Mouse (Mus musculus): ENCODE results near the gene Kcnq2. TPM values are rescaled to one million over a fixed set of nuclear protein-coding genes. Genes with fewer than 3 reads are reported as not detected.

Kcnq2 gene
- total and polyA plus RNA-seq, 3 experiments: 0.04 TPM; not detected in 2

GRCm38 (mm10) chr2:181068499-181068898, 66.6 kb downstream of the Kcnq2 start:
- H3K9ac ChIP-seq (ENCODE audit: insufficient read depth, low read depth): no peak overlapping the region
- no peak overlapping the region for H3K4me2 ChIP-seq (ENCODE audit: insufficient read depth, low read depth, poor library complexity, severe bottlenecking)
- no peaks in the 10 kb centered on the region for H3K4me1 ChIP-seq (ENCODE audit: control insufficient read depth in 1 of 2, insufficient read depth in 2 of 2)
- H3K27ac ChIP-seq (ENCODE audit: insufficient read depth, low read depth): no peak overlapping the region
- H3K27me3 ChIP-seq (replicated peaks): peaks cover 51% of the 10 kb centered on the region
- H3K9me3 ChIP-seq (replicated peaks; ENCODE audit: low read length): no peaks in the 10 kb centered on the region
- dilution Hi-C loops (cut with MboI; ENCODE audit: extremely low pct_ligation_motif_present, extremely low pct_unique_long_range_greater_than_20kb, low sequenced_read_pairs) (no loop called here), in situ Hi-C loops (cut with MboI; ENCODE audit: low pct_ligation_motif_present, low pct_unique_long_range_greater_than_20kb, low sequenced_read_pairs) (no loop called here)
- TF ChIP-seq RCOR1 (conservative IDR thresholded peaks at IDR 0.05; ENCODE audit: low read depth, low read length) (no peak), SMC3 (IDR thresholded peaks at IDR 0.05; ENCODE audit: low read depth, low read length) (no peak), ELF1 (IDR thresholded peaks at IDR 0.05; ENCODE audit: low read depth, low read length) (no peak), MAFK (IDR thresholded peaks at IDR 0.05; ENCODE audit: insufficient replicate concordance, low read length) (no peak), ETS1 (conservative IDR thresholded peaks at IDR 0.05; ENCODE audit: low read depth, low read length) (no peak), ZKSCAN1 (IDR thresholded peaks at IDR 0.05; ENCODE audit: borderline replicate concordance, low read depth, low read length) (no peak), CHD2 (IDR thresholded peaks at IDR 0.05; ENCODE audit: low read length) (no peak), NRF1 (IDR thresholded peaks at IDR 0.05; ENCODE audit: low read depth, low read length) (no peak), ZNF384 (IDR thresholded peaks at IDR 0.05; ENCODE audit: low read depth, low read length) (no peak), MEF2A (IDR thresholded peaks at IDR 0.05; ENCODE audit: borderline replicate concordance, low read depth, low read length) (no peak), E2F4 (IDR thresholded peaks at IDR 0.05; ENCODE audit: insufficient replicate concordance, low read depth, low read length) (no peak), ZC3H11A (IDR thresholded peaks at IDR 0.05; ENCODE audit: low read depth, low read length) (no peak), KAT2A (IDR thresholded peaks at IDR 0.05; ENCODE audit: insufficient replicate concordance, low read length) (no peak)
- no peak for DNase-seq (ENCODE audit: extremely low read depth)
- no peak overlapping the region for H3K4me3 ChIP-seq (replicated peaks in 1 of 3; ENCODE audit: low read depth in 2 of 3, low read length in 2 of 3, poor library complexity in 1 of 3)
- no peaks in the 10 kb centered on the region for H3K79me2 ChIP-seq (replicated peaks; ENCODE audit: control insufficient read depth, extremely low read depth, insufficient read depth, poor library complexity, severe bottlenecking)
- H3K36me3 ChIP-seq (replicated peaks in 1 of 2; ENCODE audit: control insufficient read depth in 1 of 2, insufficient read depth in 1 of 2, low read length in 1 of 2): no peaks in the 10 kb centered on the region

- no peak for DNase-seq (ENCODE audit: extremely low read depth)
- dilution Hi-C loops (cut with MboI; ENCODE audit: extremely low pct_ligation_motif_present, extremely low pct_unique_long_range_greater_than_20kb, low sequenced_read_pairs) (no loop called here), in situ Hi-C loops (cut with MboI; ENCODE audit: low pct_ligation_motif_present, low pct_unique_long_range_greater_than_20kb, low sequenced_read_pairs) (no loop called here)
- H3K4me2 ChIP-seq (ENCODE audit: insufficient read depth, low read depth, poor library complexity, severe bottlenecking): no peak overlapping the region
- H3K9ac ChIP-seq (ENCODE audit: insufficient read depth, low read depth): no peak overlapping the region
- no peak overlapping the region for H3K27ac ChIP-seq (ENCODE audit: insufficient read depth, low read depth)
- H3K27me3 ChIP-seq (replicated peaks): peaks cover 70% of the 10 kb centered on the region
- H3K36me3 ChIP-seq (replicated peaks in 1 of 2; ENCODE audit: control insufficient read depth in 1 of 2, insufficient read depth in 1 of 2, low read length in 1 of 2): no peaks in the 10 kb centered on the region
- H3K4me1 ChIP-seq (ENCODE audit: control insufficient read depth in 1 of 2, insufficient read depth in 2 of 2): no peaks in the 10 kb centered on the region
- no peak for TF ChIP-seq EP300 (IDR thresholded peaks at IDR 0.05; ENCODE audit: low read length)
- TF ChIP-seq USF2 (conservative IDR thresholded peaks at IDR 0.05; ENCODE audit: low read depth, low read length): no peak
- TF ChIP-seq ZMIZ1 (IDR thresholded peaks at IDR 0.05; ENCODE audit: low read depth, low read length): no peak
- no peak for TF ChIP-seq CHD2 (IDR thresholded peaks at IDR 0.05; ENCODE audit: low read length)
- no peak for TF ChIP-seq GABPA (IDR thresholded peaks at IDR 0.05; ENCODE audit: insufficient replicate concordance, low read depth, low read length)
- TF ChIP-seq CTCF (conservative IDR thresholded peaks at IDR 0.05 in 1 of 2, IDR thresholded peaks at IDR 0.05 in 1 of 2; ENCODE audit: low read depth in 2 of 2, low read length in 2 of 2): no peak
- no peak for TF ChIP-seq SIN3A (IDR thresholded peaks at IDR 0.05; ENCODE audit: low read length)
- no peak for TF ChIP-seq NELFE (IDR thresholded peaks at IDR 0.05; ENCODE audit: low read depth, low read length)
- no peaks in the 10 kb centered on the region for H3K79me2 ChIP-seq (replicated peaks; ENCODE audit: control insufficient read depth, extremely low read depth, insufficient read depth, poor library complexity, severe bottlenecking)
- H3K9me3 ChIP-seq (replicated peaks; ENCODE audit: low read length): no peaks in the 10 kb centered on the region
- no peak overlapping the region for H3K4me3 ChIP-seq (replicated peaks in 1 of 3; ENCODE audit: low read depth in 2 of 3, low read length in 2 of 3, poor library complexity in 1 of 3)
These were observed 69.3 kb downstream of the Kcnq2 start for GRCm38 (mm10) chr2:181065827-181066226.

Data from CH12.LX (cell line).